Mouse (Mus musculus) erythroblast, embryonic 14.5 days (primary cell): Measurements from ENCODE around the gene Chst13.

Source experiments
- GATA1 ChIP-seq: IDR thresholded peaks from 2 replicates; pipeline ENCODE4 v1.6.1; 2012; ENCODE audit warnings: low read length, inconsistent platforms, mixed read lengths
- TAL1 ChIP-seq: IDR thresholded peaks from 3 replicates; pipeline ENCODE4 v1.6.1; 2012; ENCODE audit warnings: low read length, inconsistent platforms, mixed read lengths

- TF ChIP-seq GATA1 (no peak), TAL1 (no peak)
These were observed 36.1 kb upstream of the Chst13 start for GRCm38 (mm10) chr6:90360922-90361614.
